Mouse (Mus musculus): ENCODE measurements around the gene Serf2.

DNA sequence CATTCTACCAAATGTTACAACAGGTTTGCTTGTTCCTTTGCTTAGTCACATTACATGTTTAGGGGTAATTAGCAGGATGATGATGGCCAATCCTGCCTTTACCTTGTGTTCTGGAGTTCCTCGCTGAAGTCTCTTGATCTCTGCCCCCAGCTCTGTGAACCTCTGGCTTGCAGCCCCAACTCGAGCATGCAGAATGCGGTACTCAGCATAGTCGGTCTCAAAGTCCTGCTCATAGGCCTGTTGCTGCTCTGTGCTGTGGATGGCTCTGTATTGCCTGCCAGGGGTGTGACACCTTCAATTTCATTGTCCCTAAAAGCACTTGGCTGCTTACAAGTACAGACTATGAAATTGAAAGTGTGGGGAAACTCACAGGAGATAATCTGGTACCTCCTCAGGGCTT lies 9.2 kb upstream of the Serf2 start:
- TF ChIP-seq CTCF (IDR thresholded peaks at IDR 0.05; ENCODE audit: low read depth, low read length) (no peak), POLR2A (IDR thresholded peaks at IDR 0.05; ENCODE audit: borderline replicate concordance, low read depth, low read length) (no peak)

Measured in bone marrow macrophage, adult 2 months (primary cell).